8 mouse cellular contexts compared by ENCODE assay signal in the genomic region with DNA sequence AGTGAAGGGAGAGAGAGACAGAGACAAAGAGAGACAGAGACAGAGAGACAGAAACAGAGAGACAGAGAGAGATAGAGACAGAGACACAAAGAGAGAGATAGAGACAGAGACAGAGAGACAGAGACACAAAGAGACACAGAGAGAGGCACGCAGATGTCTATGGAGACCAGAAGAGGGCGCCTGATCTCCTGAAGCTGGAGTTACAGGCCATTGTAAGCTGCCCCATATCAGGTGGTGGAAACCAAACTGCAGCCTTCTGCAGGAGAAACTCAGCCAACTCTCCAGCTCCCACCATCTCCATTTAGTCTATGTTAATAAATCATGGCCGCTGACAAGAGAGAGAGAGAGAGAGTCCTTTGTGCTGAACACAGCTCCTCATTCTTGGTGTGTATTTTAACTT.
DNase-seq lines count a peak whose midpoint lies in the region; ATAC-seq and TF ChIP-seq lines count a peak whose summit lies in the region.

No protein-coding gene starts in this region.

- H3K36me3 ChIP-seq in forebrain, postnatal 0 days (ENCODE audit: insufficient read depth): no peaks in the 10 kb centered on the region
- H3K36me3 ChIP-seq in forebrain, embryonic 10.5 days (replicated peaks): no peaks in the 10 kb centered on the region

- H3K9me3 ChIP-seq in forebrain, postnatal 0 days (ENCODE audit: low read length): no peaks in the 10 kb centered on the region
- H3K9me3 ChIP-seq in forebrain, embryonic 10.5 days: no peaks in the 10 kb centered on the region

- WGBS in forebrain, postnatal 0 days: 42% methylated on average over 3 of the region's 3 CpGs
- 43% methylated on average over 3 of the region's 3 CpGs for WGBS in forebrain, embryonic 10.5 days

- no peak overlapping the region for H3K9ac ChIP-seq in forebrain, postnatal 0 days

- no peaks in the 10 kb centered on the region for H3K27me3 ChIP-seq in forebrain, postnatal 0 days (ENCODE audit: insufficient read depth, low read length)
- no peaks in the 10 kb centered on the region for H3K27me3 ChIP-seq in forebrain, embryonic 10.5 days (ENCODE audit: poor library complexity, severe bottlenecking)

- H3K4me2 ChIP-seq in forebrain, postnatal 0 days (ENCODE audit: low read depth): no peak overlapping the region

- no peaks in the 10 kb centered on the region for H3K4me1 ChIP-seq in forebrain, postnatal 0 days (ENCODE audit: insufficient read depth)
- peaks cover 8% of the 10 kb centered on the region; the same call in 1 of the 2 replicates for H3K4me1 ChIP-seq in forebrain, embryonic 10.5 days

- DNase-seq in forebrain, postnatal 0 days: no peak
- DNase-seq in forebrain, embryonic 10.5 days (ENCODE audit: extremely low spot score, low spot score): no peak
- DNase-seq in right cerebral cortex, postnatal 25 days: peak; percentile 21
- no peak for DNase-seq in right cerebral cortex, postnatal 14 days
- no peak for DNase-seq in urinary bladder, postnatal 25 days (ENCODE audit: low spot score)
- no peak for DNase-seq in ovary, postnatal 14 days (ENCODE audit: low spot score)

- H3K4me3 ChIP-seq in forebrain, postnatal 0 days (ENCODE audit: low read depth, low read length): no peak overlapping the region
- H3K4me3 ChIP-seq in forebrain, embryonic 10.5 days: no peak overlapping the region

- no peak for ATAC-seq in forebrain, postnatal 0 days
- ATAC-seq in erythroid progenitor cell, adult 5-6 weeks (replicated peaks; ENCODE audit: low FRiP score, poor library complexity, severe bottlenecking): peak; percentile 58; the same call in 1 of the 2 replicates
- ATAC-seq in megakaryocyte progenitor cell, adult 5-6 weeks (replicated peaks; ENCODE audit: poor library complexity): peak; percentile 57

- H3K27ac ChIP-seq in forebrain, postnatal 0 days (ENCODE audit: low read depth, low read length): no peak overlapping the region
- H3K27ac ChIP-seq in forebrain, embryonic 10.5 days: no peak overlapping the region

- TF ChIP-seq CTCF in forebrain, postnatal 0 days (IDR thresholded peaks at IDR 0.05; ENCODE audit: low read depth): peak; percentile 47
